Mouse (Mus musculus) CH12.LX (cell line): ENCODE data around the gene Tef. TPM values are rescaled to one million over a fixed set of nuclear protein-coding genes. Genes with fewer than 3 reads are reported as not detected.
A peak's percentile ranks its signal among the peaks of the same experiment; 100 is the strongest.

Source experiments
- DNase-seq: peaks from one replicate; pipeline ENCODE4 v3.0.0-alpha.2; 2013; ENCODE audit errors: extremely low read depth
- H3K27ac ChIP-seq: 2 replicates; pipeline ENCODE4 v1.5.1; 2012; ENCODE audit warnings: low read depth, mild to moderate bottlenecking, control low read depth, moderate library complexity; ENCODE audit not compliant: insufficient read depth
- H3K27me3 ChIP-seq: replicated peaks from 2 replicates; pipeline ENCODE3; 2012; ENCODE audit warnings: inconsistent platforms
- H3K36me3 ChIP-seq, 2 experiments: replicated peaks in 1 of 2; 2 replicates each; pipeline versions ENCODE3 to v1.6.1; 2012; ENCODE audit warnings: inconsistent platforms in 1 of 2, low read length in 1 of 2, mild to moderate bottlenecking in 1 of 2, mixed read lengths in 1 of 2, moderate library complexity in 1 of 2; ENCODE audit not compliant: control insufficient read depth in 1 of 2, insufficient read depth in 1 of 2
- H3K4me1 ChIP-seq, 2 experiments: 2 replicates each; pipeline ENCODE4 v1.6.1; 2012; ENCODE audit warnings: inconsistent platforms in 1 of 2, moderate library complexity in 1 of 2; ENCODE audit not compliant: insufficient read depth in 2 of 2, control insufficient read depth in 1 of 2
- H3K4me2 ChIP-seq: 2 replicates; pipeline ENCODE4 v1.6.1; 2012; ENCODE audit warnings: low read depth, mild to moderate bottlenecking, control low read depth; ENCODE audit not compliant: poor library complexity, insufficient read depth, severe bottlenecking
- H3K4me3 ChIP-seq, 3 experiments: fragments of 150-350 bp in 1 of 3; sonication (generic) in 1 of 3; replicated peaks in 1 of 3; 2 replicates each; pipeline versions ENCODE3 to v1.5.1; 2011 to 2012; ENCODE audit warnings: low read depth in 2 of 3, low read length in 2 of 3, mild to moderate bottlenecking in 2 of 3, moderate library complexity in 2 of 3, control low read depth in 1 of 3, improper control_type of control experiment in 1 of 3, inconsistent platforms in 1 of 3, mixed read lengths in 1 of 3; ENCODE audit not compliant: poor library complexity in 1 of 3
- H3K79me2 ChIP-seq: replicated peaks from 2 replicates; pipeline ENCODE4 v1.6.1; 2012; ENCODE audit warnings: mild to moderate bottlenecking, moderate library complexity; ENCODE audit not compliant: control insufficient read depth, poor library complexity, insufficient read depth, severe bottlenecking; ENCODE audit errors: extremely low read depth
- H3K9ac ChIP-seq: 2 replicates; pipeline ENCODE4 v1.6.1; 2012; ENCODE audit warnings: low read depth, mild to moderate bottlenecking, control low read depth, moderate library complexity; ENCODE audit not compliant: insufficient read depth
- H3K9me3 ChIP-seq: replicated peaks from 2 replicates; pipeline ENCODE3; 2012; ENCODE audit warnings: low read length, inconsistent platforms, mixed read lengths
- BHLHE40 ChIP-seq: IDR thresholded peaks from 2 replicates; pipeline ENCODE4 v1.6.1; 2011; ENCODE audit warnings: mild to moderate bottlenecking, low read depth, low read length, improper control_type of control experiment
- CHD1 ChIP-seq: IDR thresholded peaks from 2 replicates; pipeline ENCODE4 v1.6.1; 2012; ENCODE audit warnings: low read depth, low read length, improper control_type of control experiment, inconsistent platforms
- CTCF ChIP-seq, 2 experiments: IDR thresholded peaks in 1 of 2; conservative IDR thresholded peaks in 1 of 2; 2 replicates each; pipeline ENCODE4 v1.5.1; 2011 to 2012; ENCODE audit warnings: low read depth in 2 of 2, low read length in 2 of 2, improper control_type of control experiment in 1 of 2, inconsistent platforms in 1 of 2, mild to moderate bottlenecking in 1 of 2, moderate library complexity in 1 of 2
- E2F4 ChIP-seq: IDR thresholded peaks from 2 replicates; pipeline ENCODE4 v1.6.1; 2011; ENCODE audit warnings: low read depth, low read length, improper control_type of control experiment; ENCODE audit not compliant: insufficient replicate concordance
- ETS1 ChIP-seq: conservative IDR thresholded peaks from 2 replicates; pipeline ENCODE4 v1.6.1; 2012; ENCODE audit warnings: low read depth, mild to moderate bottlenecking, inconsistent platforms, low read length, improper control_type of control experiment, moderate library complexity
- IRF4 ChIP-seq: IDR thresholded peaks from 2 replicates; pipeline ENCODE4 v1.6.1; 2014; ENCODE audit warnings: low read depth, mild to moderate bottlenecking, inconsistent platforms, low read length, improper control_type of control experiment
- JUN ChIP-seq: IDR thresholded peaks from 2 replicates; pipeline ENCODE4 v1.6.1; 2011; ENCODE audit warnings: low read depth, mild to moderate bottlenecking, low read length, improper control_type of control experiment, moderate library complexity; ENCODE audit not compliant: insufficient read depth
- JUND ChIP-seq: conservative IDR thresholded peaks from 2 replicates; pipeline ENCODE4 v1.6.1; 2011; ENCODE audit warnings: low read depth, low read length, improper control_type of control experiment
- MAZ ChIP-seq: IDR thresholded peaks from 2 replicates; pipeline ENCODE4 v1.6.1; 2012; ENCODE audit warnings: low read depth, mild to moderate bottlenecking, inconsistent platforms, low read length, improper control_type of control experiment, moderate library complexity
- NRF1 ChIP-seq: IDR thresholded peaks from 2 replicates; pipeline ENCODE4 v1.6.1; 2014; ENCODE audit warnings: low read depth, mild to moderate bottlenecking, inconsistent platforms, low read length, improper control_type of control experiment, moderate library complexity
- POLR2A ChIP-seq: IDR thresholded peaks from 2 replicates; pipeline ENCODE4 v1.6.1; 2011; ENCODE audit warnings: low read depth, mild to moderate bottlenecking, improper control_type of control experiment, low read length
- RAD21 ChIP-seq: IDR thresholded peaks from 2 replicates; pipeline ENCODE4 v1.6.1; 2011; ENCODE audit warnings: low read depth, mild to moderate bottlenecking, low read length, improper control_type of control experiment, moderate library complexity
- SIN3A ChIP-seq: IDR thresholded peaks from 2 replicates; pipeline ENCODE4 v1.6.1; 2012; ENCODE audit warnings: low read length, improper control_type of control experiment, inconsistent platforms
- SMC3 ChIP-seq: IDR thresholded peaks from 2 replicates; pipeline ENCODE4 v1.6.1; 2011; ENCODE audit warnings: low read depth, low read length, improper control_type of control experiment
- UBTF ChIP-seq: IDR thresholded peaks from 2 replicates; pipeline ENCODE4 v1.6.1; 2012; ENCODE audit warnings: low read depth, mild to moderate bottlenecking, inconsistent platforms, low read length, improper control_type of control experiment, moderate library complexity
- ZC3H11A ChIP-seq: IDR thresholded peaks from 2 replicates; pipeline ENCODE4 v1.6.1; 2012; ENCODE audit warnings: low read depth, mild to moderate bottlenecking, inconsistent platforms, low read length, improper control_type of control experiment
- ZNF384 ChIP-seq: IDR thresholded peaks from 2 replicates; pipeline ENCODE4 v1.6.1; 2012; ENCODE audit warnings: low read depth, low read length, improper control_type of control experiment, inconsistent platforms
- dilution Hi-C: fragments of 300-500 bp; cut with MboI; formaldehyde crosslinking; loops from 2 replicates; pipeline ENCODE4 v1.14.3; 2020; ENCODE audit warnings: low sequenced_read_pairs; ENCODE audit not compliant: extremely low pct_unique_long_range_greater_than_20kb, extremely low pct_ligation_motif_present
- in situ Hi-C: fragments of 300-500 bp; cut with MboI; formaldehyde crosslinking; loops from 3 replicates; pipeline ENCODE4 v1.14.3; 2019; ENCODE audit warnings: low sequenced_read_pairs, low pct_ligation_motif_present, low pct_unique_long_range_greater_than_20kb, mixed read lengths
- polyA plus RNA-seq: library from polyadenylated mRNA; unstranded; fragments of >175 nt; gene quantifications from 2 replicates; pipeline ENCODE4 v1.2.1, GENCODE M21; 2012; ENCODE audit warnings: low read depth; ENCODE audit not compliant: insufficient read length
- total RNA-seq, 2 experiments: library from RNA; depleted of rRNA; stranded (reverse); fragments of 300-350 nt in 1 of 2; fragments of >200 nt in 1 of 2; gene quantifications; 2 replicates each; pipeline ENCODE4 v1.2.3; 2012 to 2014

Gene Tef
- total and polyA plus RNA-seq, 3 experiments: 14.7 to 17.2 (median 14.9) TPM

- Histone ChIP-seq H3K4me3 (no peak overlapping the region), H3K4me2 (no peak overlapping the region), H3K36me3 (peaks cover 81 to 95% of the 10 kb centered on the region in 2 experiments), H3K27me3 (no peaks in the 10 kb centered on the region), H3K79me2 (no peaks in the 10 kb centered on the region), H3K9me3 (peaks cover 2% of the 10 kb centered on the region), H3K4me1 (peaks cover 0 to 21% of the 10 kb centered on the region in 2 experiments; a peak in 2 of 4 replicates), H3K9ac (no peak overlapping the region), H3K27ac (no peak overlapping the region)
- peak; percentile 67 for DNase-seq
- dilution Hi-C loops: no loop called here
- no peak for TF ChIP-seq IRF4
- TF ChIP-seq NRF1: peak; percentile 76
- in situ Hi-C loops: no loop called here
Measured at GRCm38 (mm10) chr15:81781816-81782215, 20.4 kb upstream of the Tef start.

GRCm38 (mm10) chr15:81784762-81785161, 17.5 kb upstream of the Tef start:
- H3K27ac ChIP-seq: no peak overlapping the region
- peaks cover 66 to 89% of the 10 kb centered on the region in 2 experiments for H3K36me3 ChIP-seq
- no peaks in the 10 kb centered on the region for H3K79me2 ChIP-seq
- peaks cover 0 to 16% of the 10 kb centered on the region in 2 experiments; a peak in 2 of 4 replicates for H3K4me1 ChIP-seq
- no peak overlapping the region for H3K4me3 ChIP-seq
- no peaks in the 10 kb centered on the region for H3K27me3 ChIP-seq
- dilution Hi-C loops (no loop called here), in situ Hi-C loops (no loop called here)
- peaks cover 2% of the 10 kb centered on the region for H3K9me3 ChIP-seq
- H3K9ac ChIP-seq: no peak overlapping the region
- no peak for TF ChIP-seq BHLHE40
- peak; percentile 16; the same call in 1 of the 2 replicates for TF ChIP-seq SMC3
- TF ChIP-seq RAD21: peak; percentile 28
- peak in 1 of 2 experiments; percentile 49; a peak in 2 of 4 replicates for TF ChIP-seq CTCF (conservative IDR thresholded peaks at IDR 0.05 in 1 of 2, IDR thresholded peaks at IDR 0.05 in 1 of 2; ENCODE audit: low read depth in 2 of 2, low read length in 2 of 2)
- TF ChIP-seq, all 38 proteins: peak for 3
- peak; percentile 23 for DNase-seq
- no peak overlapping the region for H3K4me2 ChIP-seq

- H3K27ac ChIP-seq: no peak overlapping the region
- no peaks in the 10 kb centered on the region for H3K27me3 ChIP-seq
- TF ChIP-seq CHD1 (no peak), JUN (no peak), SMC3 (no peak), IRF4 (no peak), ETS1 (no peak), ZNF384 (no peak), MAZ (no peak), CTCF (conservative IDR thresholded peaks at IDR 0.05 in 1 of 2, IDR thresholded peaks at IDR 0.05 in 1 of 2; ENCODE audit: low read depth in 2 of 2, low read length in 2 of 2) (no peak), UBTF (no peak), JUND (no peak), E2F4 (no peak), ZC3H11A (no peak), SIN3A (no peak), POLR2A (no peak)
- peaks cover 2% of the 10 kb centered on the region for H3K9me3 ChIP-seq
- H3K4me1 ChIP-seq: peaks cover 0 to 16% of the 10 kb centered on the region in 2 experiments; a peak in 2 of 4 replicates
- H3K36me3 ChIP-seq: peaks cover 57 to 86% of the 10 kb centered on the region in 2 experiments
- no peak overlapping the region for H3K4me3 ChIP-seq
- no peaks in the 10 kb centered on the region for H3K79me2 ChIP-seq
- no peak overlapping the region for H3K4me2 ChIP-seq
- in situ Hi-C loops (no loop called here), dilution Hi-C loops (no loop called here)
- H3K9ac ChIP-seq: no peak overlapping the region
- no peak for DNase-seq
Measured at GRCm38 (mm10) chr15:81785701-81786100, 16.5 kb upstream of the Tef start.
